Mouse (Mus musculus): ENCODE measurements around the gene Usp4.

DNA sequence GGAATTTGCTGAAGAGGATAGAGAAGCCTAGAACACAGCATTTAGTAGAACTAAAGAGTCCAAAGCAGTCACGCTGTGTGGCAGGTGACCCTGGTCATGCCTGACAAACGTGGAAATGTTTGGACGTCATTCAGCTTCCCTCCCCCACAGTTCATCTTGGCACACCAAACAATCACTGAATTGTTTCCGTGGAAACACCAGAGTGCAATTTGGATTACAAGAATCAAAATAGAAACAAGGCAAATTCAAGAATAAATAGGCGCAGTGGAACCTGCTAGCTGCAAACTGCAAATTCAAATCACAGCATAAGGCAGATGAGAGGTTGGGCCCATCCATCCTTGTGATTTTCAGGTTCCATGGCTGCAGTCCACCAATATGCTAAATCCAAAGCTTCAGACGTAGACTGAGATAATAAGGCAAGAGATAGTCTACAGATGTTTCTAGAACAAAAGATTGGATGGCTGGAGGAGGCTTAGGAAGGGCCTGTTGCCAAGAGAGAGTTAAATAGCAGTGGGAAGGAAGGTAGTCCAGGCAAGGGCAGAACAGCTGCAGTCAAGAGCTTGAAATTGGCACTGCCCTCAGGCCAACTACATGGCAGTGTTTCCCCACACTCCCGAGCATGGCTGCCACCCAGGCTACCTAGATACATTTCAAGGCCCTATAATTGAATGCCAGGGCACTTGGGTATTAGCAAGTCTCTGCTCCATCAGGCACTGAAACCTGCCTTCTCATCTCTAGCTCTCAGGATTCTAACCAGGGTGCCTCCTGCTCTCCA lies 53.7 kb downstream of the Usp4 start:
- no peak for TF ChIP-seq NELFE (IDR thresholded peaks at IDR 0.05; ENCODE audit: low read depth, low read length)
- no peak for TF ChIP-seq CTCF (IDR thresholded peaks at IDR 0.05 in 2 of 3, conservative IDR thresholded peaks at IDR 0.05 in 1 of 3; ENCODE audit: control insufficient read depth in 1 of 3, insufficient read depth in 1 of 3, low read depth in 2 of 3, low read length in 3 of 3, poor library complexity in 1 of 3, severe bottlenecking in 1 of 3)
- TF ChIP-seq POLR2A (IDR thresholded peaks at IDR 0.05; ENCODE audit: control insufficient read depth in 1 of 2, insufficient read depth in 1 of 2, low read depth in 1 of 2, low read length in 2 of 2, poor library complexity in 1 of 2) = no peak
- TF ChIP-seq EP300 (IDR thresholded peaks at IDR 0.05; ENCODE audit: low read depth in 1 of 2, low read length in 2 of 2) = no peak
- no peak for TF ChIP-seq HCFC1 (IDR thresholded peaks at IDR 0.05; ENCODE audit: low read depth, low read length)
- TF ChIP-seq GABPA (IDR thresholded peaks at IDR 0.05; ENCODE audit: low read depth, low read length) = no peak
- no peak for TF ChIP-seq RAD21 (IDR thresholded peaks at IDR 0.05; ENCODE audit: low read depth, low read length)
- TF ChIP-seq CHD2 (IDR thresholded peaks at IDR 0.05; ENCODE audit: low read length) = no peak
- no peak for TF ChIP-seq JUND (IDR thresholded peaks at IDR 0.05; ENCODE audit: low read depth, low read length)
- TF ChIP-seq POLR2AphosphoS2 (IDR thresholded peaks at IDR 0.05; ENCODE audit: low read length) = no peak
- no peak for TF ChIP-seq MEF2A (IDR thresholded peaks at IDR 0.05; ENCODE audit: extremely low read depth, insufficient replicate concordance, low read depth, low read length, poor library complexity, severe bottlenecking)
- TF ChIP-seq NRF1 (IDR thresholded peaks at IDR 0.05; ENCODE audit: insufficient read depth, low read depth, low read length, poor library complexity, severe bottlenecking) = no peak
